Mouse (Mus musculus) MEL (cell line): Measurements from ENCODE around the gene Crybb3.
A peak's percentile ranks its signal among the peaks of the same experiment; 100 is the strongest.

Source experiments
- CHD1 ChIP-seq: IDR thresholded peaks from 2 replicates; pipeline ENCODE4 v1.6.1; 2012; ENCODE audit warnings: low read depth, mild to moderate bottlenecking, inconsistent platforms, low read length, improper control_type of control experiment
- CTCF ChIP-seq, 3 experiments: IDR thresholded peaks in 2 of 3; conservative IDR thresholded peaks in 1 of 3; 2 replicates each; pipeline ENCODE4 v1.5.1; 2011 to 2012; ENCODE audit warnings: low read length in 3 of 3, low read depth in 2 of 3, mild to moderate bottlenecking in 2 of 3, improper control_type of control experiment in 1 of 3, inconsistent platforms in 1 of 3, mixed read lengths in 1 of 3, moderate library complexity in 1 of 3; ENCODE audit not compliant: control insufficient read depth in 1 of 3, insufficient read depth in 1 of 3, poor library complexity in 1 of 3, severe bottlenecking in 1 of 3
- GATA1 ChIP-seq: IDR thresholded peaks from 2 replicates; pipeline ENCODE4 v1.6.1; 2011; ENCODE audit warnings: low read depth, low read length, improper control_type of control experiment
- MXI1 ChIP-seq: IDR thresholded peaks from 2 replicates; pipeline ENCODE4 v1.6.1; 2011; ENCODE audit warnings: mild to moderate bottlenecking, low read depth, low read length, improper control_type of control experiment
- POLR2A ChIP-seq, 2 experiments: IDR thresholded peaks; 2 replicates each; pipeline ENCODE4 v1.6.1; 2011 to 2012; ENCODE audit warnings: low read length in 2 of 2, mild to moderate bottlenecking in 2 of 2, control low read depth in 1 of 2, improper control_type of control experiment in 1 of 2, low read depth in 1 of 2, moderate library complexity in 1 of 2; ENCODE audit not compliant: control insufficient read depth in 1 of 2, insufficient read depth in 1 of 2, poor library complexity in 1 of 2

DNA sequence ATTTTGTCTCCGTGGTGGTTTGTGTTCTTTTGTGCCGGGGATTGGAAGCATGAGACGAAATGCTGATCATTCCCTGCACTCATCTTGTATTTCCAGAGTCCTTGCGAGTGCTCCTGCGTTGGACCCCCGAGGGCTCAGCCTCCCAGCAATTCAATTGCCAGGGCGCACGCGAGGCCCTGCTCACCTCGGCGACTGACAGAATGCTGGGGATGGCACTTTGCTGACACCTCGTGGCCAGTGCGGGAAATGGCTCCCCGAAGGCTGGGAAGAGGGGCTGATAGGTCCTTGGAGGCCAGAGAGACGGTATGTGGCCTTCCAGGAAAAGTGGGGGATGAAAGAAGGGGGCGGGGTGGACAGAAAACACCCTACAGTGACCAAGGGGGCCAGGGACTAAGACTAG, 27.1 kb downstream of the Crybb3 start:
- TF ChIP-seq GATA1 (no peak), POLR2A (IDR thresholded peaks at IDR 0.05; ENCODE audit: control insufficient read depth in 1 of 2, insufficient read depth in 1 of 2, low read depth in 1 of 2, low read length in 2 of 2, poor library complexity in 1 of 2) (no peak), CHD1 (no peak), CTCF (IDR thresholded peaks at IDR 0.05 in 2 of 3, conservative IDR thresholded peaks at IDR 0.05 in 1 of 3; ENCODE audit: control insufficient read depth in 1 of 3, insufficient read depth in 1 of 3, low read depth in 2 of 3, low read length in 3 of 3, poor library complexity in 1 of 3, severe bottlenecking in 1 of 3) (peak in 2 of 3 experiments; percentile 8 to 37; a peak in 2 of 6 replicates), MXI1 (no peak)
